Mouse (Mus musculus) midbrain, postnatal 0 days (tissue): Measurements from ENCODE around the gene Bloc1s2. TPM values are rescaled to one million over a fixed set of nuclear protein-coding genes. Genes with fewer than 3 reads are reported as not detected.

Experiments
- ATAC-seq: fragments of 200-750 bp; cut with Nextera tagmentation; 2 replicates; pipeline ENCODE4 v1.8.0; 2017; ENCODE audit warnings: moderate number of reproducible peaks, mild to moderate bottlenecking, moderate TSS enrichment, moderate library complexity; ENCODE audit not compliant: low FRiP score
- DNase-seq: peaks from one replicate; pipeline ENCODE4 v3.0.0-alpha.2; 2015; ENCODE audit warnings: low spot score
- H3K27ac ChIP-seq: fragments of 300-500 bp; sonication (generic); 2 replicates; pipeline ENCODE4 v1.5.1; 2014; ENCODE audit warnings: low read depth, mild to moderate bottlenecking, low read length, mixed read lengths
- H3K27me3 ChIP-seq: fragments of 300-500 bp; sonication (generic); 2 replicates; pipeline ENCODE4 v1.6.1; 2014; ENCODE audit warnings: low read length, control low read depth, mixed read lengths; ENCODE audit not compliant: insufficient read depth
- H3K36me3 ChIP-seq: fragments of 300-500 bp; sonication (generic); 2 replicates; pipeline ENCODE4 v1.6.1; 2014; ENCODE audit warnings: low read length, control low read depth, mixed read lengths; ENCODE audit not compliant: insufficient read depth
- H3K4me1 ChIP-seq: fragments of 300-500 bp; sonication (generic); 2 replicates; pipeline ENCODE4 v1.6.1; 2014; ENCODE audit warnings: mild to moderate bottlenecking, control low read depth, antibody characterized with exemption, low read length, mixed read lengths; ENCODE audit not compliant: insufficient read depth
- H3K4me2 ChIP-seq: fragments of 300-500 bp; sonication (generic); 2 replicates; pipeline ENCODE4 v1.6.1; 2014; ENCODE audit warnings: low read depth, mild to moderate bottlenecking, low read length, mixed read lengths; ENCODE audit not compliant: poor library complexity, severe bottlenecking
- H3K4me3 ChIP-seq: fragments of 300-500 bp; sonication (generic); 2 replicates; pipeline ENCODE4 v1.5.1; 2014; ENCODE audit warnings: low read depth, mild to moderate bottlenecking, low read length, moderate library complexity
- H3K9ac ChIP-seq: fragments of 300-500 bp; sonication (generic); replicated peaks from 2 replicates; pipeline ENCODE4 v1.6.1; 2014; ENCODE audit warnings: mild to moderate bottlenecking, low read length, moderate library complexity, mixed read lengths; ENCODE audit not compliant: poor library complexity, severe bottlenecking
- H3K9me3 ChIP-seq: fragments of 300-500 bp; sonication (generic); 2 replicates; pipeline ENCODE4 v1.6.1; 2016; ENCODE audit warnings: low read length, control low read depth
- CTCF ChIP-seq: IDR thresholded peaks from 2 replicates; pipeline ENCODE4 v1.5.1; 2016; ENCODE audit warnings: antibody characterized with exemption, mild to moderate bottlenecking
- whole genome bisulfite sequencing: fragments of 180-500 bp; shearing (Covaris S2); extraction: QIAGEN DNeasy Blood & Tissue Kit; methylation state at CpG from one replicate; pipeline ENCODE4 v1.1.7; 2014; 5-methylcytosine and 5-hydroxymethylcytosine counted together
- polyA plus RNA-seq: library from polyadenylated mRNA; unstranded; fragments of >200 nt; fragmentation: Nextera tagmentation; extraction: Ambion mirVana; gene quantifications from 2 replicates; pipeline ENCODE4 v1.2.1, GENCODE M21; 2015
- total RNA-seq: library from RNA; depleted of rRNA; stranded (reverse); fragments of >200 nt; gene quantifications from 2 replicates; pipeline ENCODE4 v1.2.3, GENCODE M21; 2014

The Bloc1s2 gene
- total and polyA plus RNA-seq, 2 experiments from 2014 or later: 40.4 to 201 TPM

DNA sequence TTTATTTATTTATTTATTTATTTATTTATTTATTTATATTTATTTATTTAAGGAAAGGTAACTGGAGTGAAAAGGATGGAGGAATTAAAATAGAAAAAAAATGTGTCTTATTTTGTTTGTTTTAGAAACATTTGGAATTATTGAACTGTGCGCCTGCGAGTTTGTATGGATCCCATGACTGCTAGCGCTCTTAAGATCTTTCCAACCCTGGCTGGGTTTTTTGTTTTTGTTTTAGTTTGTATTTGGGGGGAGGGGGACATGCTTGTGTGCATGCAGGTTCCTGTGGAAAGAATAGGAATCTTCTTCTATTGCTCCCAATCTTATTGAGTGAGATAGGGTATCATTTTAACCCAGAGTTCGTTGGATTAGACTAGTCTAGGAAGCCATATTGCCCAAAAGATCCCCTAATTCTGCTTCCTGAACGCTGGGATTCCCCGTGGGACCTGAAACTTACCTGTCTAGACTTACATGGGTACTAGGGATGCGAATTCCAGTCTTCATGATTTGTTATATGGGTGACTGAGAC lies 10.2 kb downstream of the Bloc1s2 start:
- Histone ChIP-seq H3K4me2 (peak overlapping the region; percentile 47), H3K27ac (no peak overlapping the region), H3K4me3 (peak overlapping the region; percentile 68), H3K4me1 (no peaks in the 10 kb centered on the region), H3K36me3 (peaks cover 13% of the 10 kb centered on the region), H3K9ac (no peak overlapping the region), H3K27me3 (no peaks in the 10 kb centered on the region), H3K9me3 (no peaks in the 10 kb centered on the region)
- no peak; the same call in 1 of the 2 replicates for ATAC-seq
- no peak for TF ChIP-seq CTCF
- WGBS: 23% methylated on average over 7 of the region's 7 CpGs
- DNase-seq: peak; percentile 11

GRCm38 (mm10) chr19:44135072-44135959 lies 10.9 kb downstream of the Bloc1s2 start, which contains the start of gene Cwf19l1:
Gene Cwf19l1 (minus strand): TSS chr19:44135876.
- no peaks in the 10 kb centered on the region for H3K27me3 ChIP-seq
- DNase-seq (peak; percentile 97), ATAC-seq (peak; percentile 92)
- peak within 1 kb of the TSS; percentile 68 for H3K4me3 ChIP-seq
- WGBS: under 1% methylated on average over 45 of the region's 45 CpGs
- H3K27ac ChIP-seq: peak within 1 kb of the TSS; percentile 86
- peak within 1 kb of the TSS; percentile 73 for H3K9ac ChIP-seq
- TF ChIP-seq CTCF: no peak
- no peaks in the 10 kb centered on the region for H3K9me3 ChIP-seq
- peaks cover 19% of the 10 kb centered on the region for H3K36me3 ChIP-seq
- no peaks in the 10 kb centered on the region for H3K4me1 ChIP-seq
- peak within 1 kb of the TSS; percentile 70 for H3K4me2 ChIP-seq

DNA sequence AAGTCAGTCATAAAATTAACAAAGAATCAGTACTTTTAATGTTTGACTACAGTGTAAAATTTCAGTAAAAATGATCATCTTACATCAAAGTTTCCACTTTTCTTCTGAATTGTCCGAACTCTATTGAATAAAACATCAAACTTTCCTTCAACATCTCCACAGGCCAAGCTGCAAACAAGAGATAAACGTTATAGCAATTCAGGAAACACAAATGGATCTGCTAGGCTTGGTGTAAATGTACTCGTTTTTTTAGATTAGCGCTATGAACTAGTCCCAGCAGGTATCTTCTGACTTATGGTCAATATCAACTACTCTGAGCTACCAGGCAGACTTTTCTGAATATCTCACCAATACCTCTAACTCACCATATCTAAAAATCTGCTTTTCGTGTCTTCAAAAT lies 13.3 kb downstream of the Bloc1s2 start:
- Histone ChIP-seq H3K4me1 (no peaks in the 10 kb centered on the region), H3K4me3 (no peak overlapping the region), H3K4me2 (no peak overlapping the region), H3K27ac (no peak overlapping the region), H3K36me3 (peaks cover 22% of the 10 kb centered on the region), H3K27me3 (no peaks in the 10 kb centered on the region), H3K9ac (no peak overlapping the region), H3K9me3 (no peaks in the 10 kb centered on the region)
- ATAC-seq (no peak), DNase-seq (no peak)
- TF ChIP-seq CTCF: no peak
- 93% methylated on average over 5 of the region's 5 CpGs for WGBS

DNA sequence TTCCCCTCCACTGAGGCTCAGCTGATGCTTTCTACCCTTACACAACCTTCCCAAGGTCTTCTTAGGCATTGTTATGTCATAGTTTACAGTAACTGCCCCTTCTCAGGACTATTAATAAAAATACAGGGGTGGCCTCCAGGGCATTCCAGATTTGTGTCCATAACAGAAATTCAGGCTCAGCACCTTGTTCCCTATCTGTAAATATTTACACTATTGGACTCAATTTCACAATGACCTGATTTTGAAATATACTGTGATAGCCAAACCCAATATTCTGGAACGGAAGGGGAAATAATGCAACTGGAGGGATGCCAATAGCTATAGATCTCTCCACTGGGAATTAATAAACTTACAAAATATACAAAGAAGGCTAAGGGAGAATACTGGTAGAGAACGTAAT lies 17.7 kb downstream of the Bloc1s2 start:
- Histone ChIP-seq H3K27me3 (no peaks in the 10 kb centered on the region), H3K4me1 (no peaks in the 10 kb centered on the region), H3K4me3 (no peak overlapping the region), H3K4me2 (no peak overlapping the region), H3K9me3 (no peaks in the 10 kb centered on the region), H3K27ac (no peak overlapping the region), H3K9ac (no peak overlapping the region), H3K36me3 (peaks cover 52% of the 10 kb centered on the region)
- no peak for TF ChIP-seq CTCF
- ATAC-seq (no peak), DNase-seq (no peak)
- WGBS: 93% methylated on average over 2 of the region's 2 CpGs

GRCm38 (mm10) chr19:44127729-44128497 lies 18.3 kb downstream of the Bloc1s2 start:
- H3K36me3 ChIP-seq: peaks cover 59% of the 10 kb centered on the region

More at GRCm38 (mm10) chr19:44127729-44128497, 18.3 kb downstream of the Bloc1s2 start:
- H3K4me3 ChIP-seq: no peak overlapping the region
- ATAC-seq: no peak
- no peak overlapping the region for H3K4me2 ChIP-seq
- no peak overlapping the region for H3K9ac ChIP-seq
- no peak for DNase-seq
- TF ChIP-seq CTCF: no peak
- H3K9me3 ChIP-seq: no peaks in the 10 kb centered on the region
- 96% methylated on average over 10 of the region's 10 CpGs for WGBS
- no peaks in the 10 kb centered on the region for H3K4me1 ChIP-seq
- no peaks in the 10 kb centered on the region for H3K27me3 ChIP-seq
- no peak overlapping the region for H3K27ac ChIP-seq
